Mouse (Mus musculus) spleen, postnatal 36 days (tissue): ENCODE results near the gene Htt.
A peak's percentile ranks its signal among the peaks of the same experiment; 100 is the strongest.

Experiments
- DNase-seq, 2 experiments: peaks; one replicate each; pipeline ENCODE4 v3.0.0; 2022; ENCODE audit warnings: low spot score in 2 of 2, mixed read lengths in 1 of 2

Htt gene

GRCm38 (mm10) chr5:34931091-34931490 is 169.6 kb downstream of the Htt start:
- no peak for DNase-seq

- DNase-seq = no peak
Observed at GRCm38 (mm10) chr5:34931516-34932457, 170.2 kb downstream of the Htt start.

GRCm38 (mm10) chr5:34932458-34932806 is 170.9 kb downstream of the Htt start:
- DNase-seq = no peak

- DNase-seq = no peak
Observed at GRCm38 (mm10) chr5:34933461-34933860, 171.9 kb downstream of the Htt start.

GRCm38 (mm10) chr5:34941710-34942470 is 180.3 kb downstream of the Htt start:
- DNase-seq = no peak

GRCm38 (mm10) chr5:34943428-34943827 is 181.9 kb downstream of the Htt start:
- DNase-seq = no peak

- peak; percentile 86 to 88 for DNase-seq
Observed at GRCm38 (mm10) chr5:34948861-34949760, 187.6 kb downstream of the Htt start, which contains the start of gene Rgs12. Gene Rgs12, plus strand, starts transcription at chr5:34949445.

GRCm38 (mm10) chr5:34949769-34950211 is 188.2 kb downstream of the Htt start:
- DNase-seq = no peak

GRCm38 (mm10) chr5:34950486-34951160 is 189.1 kb downstream of the Htt start:
- no peak for DNase-seq

GRCm38 (mm10) chr5:34951161-34951834 is 189.8 kb downstream of the Htt start:
- DNase-seq = no peak

GRCm38 (mm10) chr5:34954508-34954907 is 193.0 kb downstream of the Htt start:
- no peak for DNase-seq

GRCm38 (mm10) chr5:34955630-34956029 is 194.1 kb downstream of the Htt start:
- peak; percentile 26 to 50 for DNase-seq

- no peak for DNase-seq
Observed at GRCm38 (mm10) chr5:34956151-34956550, 194.6 kb downstream of the Htt start.

GRCm38 (mm10) chr5:34957015-34957414 is 195.5 kb downstream of the Htt start:
- no peak for DNase-seq

- DNase-seq = peak; percentile 43 to 61
Observed at GRCm38 (mm10) chr5:34960021-34960420, 198.5 kb downstream of the Htt start.
